Mouse (Mus musculus): ENCODE measurements around the gene Adam12.

GRCm38 (mm10) chr7:133954111-133955091, 277.5 kb downstream of the Adam12 start:
- TF ChIP-seq MAFK (IDR thresholded peaks at IDR 0.05; ENCODE audit: insufficient read depth, low read depth, low read length) (no peak), ZC3H11A (IDR thresholded peaks at IDR 0.05; ENCODE audit: borderline replicate concordance, low read depth, low read length) (no peak), ZNF384 (IDR thresholded peaks at IDR 0.05; ENCODE audit: low read depth, low read length) (no peak)

Data from ES-E14 (cell line).